Mouse (Mus musculus) mesoderm, embryonic 11.5 days (tissue): ENCODE measurements around the gene Cep112.
A peak's percentile ranks its signal among the peaks of the same experiment; 100 is the strongest.

Experiments
- DNase-seq: peaks from one replicate; pipeline ENCODE4 v3.0.0-alpha.2; 2012; ENCODE audit warnings: low read depth, low spot score

The Cep112 gene

GRCm38 (mm10) chr11:108876633-108877205, 451.7 kb downstream of the Cep112 start:
- DNase-seq = no peak

GRCm38 (mm10) chr11:108877520-108877919, 452.5 kb downstream of the Cep112 start:
- no peak for DNase-seq

DNA sequence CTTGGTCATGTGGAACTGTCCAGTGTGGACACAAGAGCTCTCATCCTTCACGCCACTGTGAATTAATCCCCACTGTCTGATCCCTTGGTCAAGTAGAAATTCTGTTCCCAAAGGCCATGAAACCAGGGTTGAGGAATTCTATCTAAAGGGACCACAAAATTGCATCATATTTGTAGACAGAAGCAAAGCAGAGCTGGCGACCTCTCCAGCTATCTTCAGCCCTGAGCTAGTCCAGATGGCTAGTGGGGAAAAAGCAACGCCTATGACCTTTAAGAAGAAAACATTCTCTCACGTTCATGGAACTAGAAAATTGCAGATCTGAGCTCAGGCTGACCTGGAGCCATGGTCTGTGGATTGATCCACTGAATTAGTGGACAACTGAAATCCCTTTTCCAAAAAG, 455.6 kb downstream of the Cep112 start:
- DNase-seq = no peak

DNA sequence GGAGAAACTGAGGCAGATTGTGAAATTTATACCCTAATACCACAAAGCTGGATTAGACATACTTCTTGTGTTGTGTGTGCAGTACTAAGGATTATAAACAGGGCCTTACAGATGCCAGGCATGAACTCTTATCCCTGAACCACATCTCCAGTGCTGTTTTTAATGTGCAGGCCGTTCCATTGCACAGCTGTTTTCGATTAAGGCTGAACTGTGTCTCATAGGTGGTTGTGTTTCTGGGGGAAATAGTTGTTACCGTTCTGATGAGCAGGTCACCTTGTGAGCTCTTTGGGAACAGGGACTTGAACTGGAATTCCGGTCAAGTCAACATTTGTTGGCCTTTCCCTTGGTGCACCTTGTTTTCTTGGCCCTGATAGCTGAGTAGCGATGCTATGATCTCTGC, 456.7 kb downstream of the Cep112 start:
- DNase-seq = peak; percentile 41

GRCm38 (mm10) chr11:108885276-108885896, 460.4 kb downstream of the Cep112 start:
- peak; percentile 40 for DNase-seq

- DNase-seq = no peak
Measured at GRCm38 (mm10) chr11:108886060-108886459, 461.1 kb downstream of the Cep112 start.

DNA sequence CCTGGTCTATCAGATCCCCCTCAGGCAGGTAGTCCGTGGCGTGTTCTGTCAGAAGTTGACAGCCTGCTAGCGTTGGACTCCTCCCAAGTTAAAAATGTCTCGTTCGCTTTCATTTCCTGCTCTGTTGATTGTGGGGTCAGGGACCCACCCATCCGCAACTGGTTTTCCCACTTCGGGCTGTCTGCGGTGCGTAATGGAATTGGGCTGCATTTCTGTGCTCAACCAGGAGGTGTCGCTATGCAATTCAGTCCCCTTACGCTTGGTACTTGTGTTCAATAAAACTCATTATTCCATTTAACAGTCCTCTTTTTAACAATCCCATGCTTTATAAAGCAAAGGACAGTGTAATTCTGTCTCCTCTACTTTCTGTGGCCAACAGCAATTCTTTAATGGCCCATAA, 464.1 kb downstream of the Cep112 start:
- DNase-seq = no peak

- DNase-seq = no peak
Measured at GRCm38 (mm10) chr11:108890544-108890943, 465.6 kb downstream of the Cep112 start.

DNA sequence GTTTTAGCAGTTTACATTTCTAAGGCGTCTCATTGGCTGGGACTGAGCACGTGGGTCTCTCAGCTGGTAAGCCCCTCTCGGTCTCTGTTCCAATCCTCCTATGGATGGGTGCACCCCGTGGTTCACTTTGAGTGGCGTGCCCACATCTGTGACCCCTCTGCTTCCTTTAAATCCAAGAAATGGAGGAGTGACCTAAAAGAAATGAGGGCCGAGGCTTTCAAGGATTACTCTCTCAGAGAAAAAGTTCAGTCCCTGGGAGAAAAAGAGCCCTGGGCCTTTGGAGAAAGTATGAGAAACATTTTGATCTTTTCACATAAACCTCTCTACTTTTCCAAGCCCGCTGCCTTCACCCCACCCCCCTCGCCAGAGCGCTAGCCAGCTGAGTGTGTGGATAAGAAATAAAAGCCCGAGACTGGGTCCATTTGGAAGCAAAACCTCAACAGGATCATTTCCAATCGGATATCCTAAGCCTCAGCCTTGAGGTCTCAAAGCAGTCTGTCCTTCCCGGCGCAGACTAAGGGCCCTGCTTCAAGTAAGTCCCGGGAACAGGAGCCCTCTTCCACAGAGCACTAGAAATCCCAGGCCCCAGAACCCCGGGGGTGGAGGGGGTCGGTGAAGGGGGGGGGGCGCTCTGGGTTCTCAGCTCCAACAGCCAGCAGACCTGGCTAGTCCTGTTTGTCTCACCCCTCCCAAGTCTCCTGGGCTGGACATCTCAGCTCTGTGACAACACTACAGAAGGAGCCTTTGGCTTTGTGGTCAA, 466.3 kb downstream of the Cep112 start:
- DNase-seq = peak; percentile 80

GRCm38 (mm10) chr11:108891871-108892380, 466.9 kb downstream of the Cep112 start:
- no peak for DNase-seq

- DNase-seq = no peak
Measured at GRCm38 (mm10) chr11:108892406-108892805, 467.4 kb downstream of the Cep112 start.

DNA sequence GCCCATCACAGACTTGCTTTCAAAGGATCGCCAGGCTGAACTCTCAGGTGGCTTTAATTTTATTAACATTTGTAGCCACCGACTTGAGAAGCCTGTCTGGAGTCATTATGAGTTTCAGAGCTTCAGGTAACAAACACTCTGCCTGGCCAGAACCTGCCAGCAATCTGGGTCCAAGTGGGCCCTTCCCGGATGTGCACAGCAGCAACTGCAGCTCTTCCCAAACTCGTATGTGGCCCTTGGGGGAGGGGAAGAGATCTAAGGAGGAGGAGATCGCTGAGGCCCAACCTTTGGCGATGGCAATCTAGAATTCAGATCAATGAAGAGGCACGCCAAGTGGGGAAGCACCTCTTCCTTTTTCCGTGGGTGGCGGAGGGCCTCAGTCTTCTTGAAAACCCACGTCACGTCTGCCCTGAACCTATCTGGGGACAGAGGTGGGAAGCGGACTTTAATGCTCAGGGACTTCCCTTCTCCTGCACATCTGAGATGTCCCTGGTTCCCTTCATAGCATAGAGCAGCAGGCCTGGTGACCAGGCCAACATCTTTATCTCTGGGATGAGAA, 468.3 kb downstream of the Cep112 start:
- DNase-seq = no peak

- peak; percentile 42 for DNase-seq
Measured at GRCm38 (mm10) chr11:108893855-108894510, 469.0 kb downstream of the Cep112 start.

DNA sequence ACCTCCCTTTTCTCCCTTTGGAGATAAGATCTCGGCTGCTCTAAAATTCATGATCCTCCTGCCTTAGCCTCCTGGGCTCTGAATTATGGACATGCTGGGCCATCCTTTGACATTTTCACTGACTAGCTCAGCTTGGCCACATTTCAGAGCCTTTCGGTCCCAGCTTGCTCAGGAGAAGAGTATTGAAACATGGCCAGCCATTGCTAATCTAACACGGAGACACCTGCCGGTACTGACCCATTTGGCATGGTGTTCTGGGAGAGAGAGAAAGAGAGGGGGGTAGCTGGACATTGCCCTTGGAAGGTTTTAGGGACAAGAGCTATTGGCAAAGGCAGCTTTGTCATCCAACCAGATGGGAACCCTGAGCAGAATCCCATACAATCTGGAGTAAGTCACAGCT, 472.0 kb downstream of the Cep112 start:
- no peak for DNase-seq

GRCm38 (mm10) chr11:108898063-108898462, 473.1 kb downstream of the Cep112 start:
- no peak for DNase-seq

- no peak for DNase-seq
Measured at GRCm38 (mm10) chr11:108898483-108898882, 473.5 kb downstream of the Cep112 start.

- no peak for DNase-seq
Measured at GRCm38 (mm10) chr11:108900718-108901488, 475.9 kb downstream of the Cep112 start.

- DNase-seq = no peak
Measured at GRCm38 (mm10) chr11:108901670-108902069, 476.7 kb downstream of the Cep112 start.

- no peak for DNase-seq
Measured at GRCm38 (mm10) chr11:108902303-108902702, 477.3 kb downstream of the Cep112 start.

GRCm38 (mm10) chr11:108906590-108907254, 481.7 kb downstream of the Cep112 start:
- no peak for DNase-seq
